Mouse (Mus musculus) olfactory bulb, adult 2 months (tissue): ENCODE measurements around the gene Lsg1.

Experiments
- CTCF ChIP-seq: fragments of 200-500 bp; IDR thresholded peaks from 2 replicates; pipeline ENCODE4 v1.5.1; 2012; ENCODE audit warnings: low read depth, mild to moderate bottlenecking, low read length, moderate library complexity; ENCODE audit not compliant: insufficient read depth
- POLR2A ChIP-seq: fragments of 200-500 bp; IDR thresholded peaks from 2 replicates; pipeline ENCODE4 v1.6.1; 2012; ENCODE audit warnings: mild to moderate bottlenecking, low read depth, low read length, moderate library complexity; ENCODE audit not compliant: insufficient read depth

DNA sequence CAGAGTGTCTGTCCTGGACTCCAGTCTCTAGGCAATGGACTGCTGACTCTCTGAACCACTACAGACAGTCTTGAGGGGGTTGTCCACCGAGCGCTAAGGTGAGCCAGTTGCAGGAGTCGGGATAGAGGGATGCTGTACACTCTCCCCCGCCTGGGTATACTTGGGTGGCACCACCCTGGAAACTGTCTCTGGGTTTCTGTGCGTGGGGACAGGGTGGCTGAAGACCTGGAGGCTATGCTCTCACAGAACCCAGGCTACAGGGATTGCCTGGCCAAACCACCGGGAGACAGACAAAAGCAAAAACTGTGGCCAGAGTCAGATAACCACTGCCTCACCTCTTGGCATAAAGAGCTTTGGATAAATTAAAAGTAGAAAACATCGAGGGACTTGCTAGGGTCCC, 37.9 kb downstream of the Lsg1 start:
- TF ChIP-seq POLR2A (no peak), CTCF (no peak)
